Mouse (Mus musculus) heart, adult 11 months (tissue): ENCODE measurements around the gene Tas2r115.
"Not testable (repeated sequence)": the region's sequence is repeated elsewhere in the genome, so short reads cannot be mapped to it uniquely, and the experiment has no call there.

Experiments used
- DNase-seq: peaks from one replicate; pipeline ENCODE4 v3.0.0; 2022

Gene Tas2r115

GRCm38 (mm10) chr6:132737935-132738334 lies at the start of gene Tas2r115:
Gene Tas2r115 (minus strand): TSS chr6:132738035.
- DNase-seq, result no peak

- DNase-seq, result no peak
Measured at GRCm38 (mm10) chr6:132778062-132778461, 40.2 kb upstream of the Tas2r115 start, which contains the start of gene Tas2r136. Gene Tas2r136 (minus strand): TSS chr6:132778162.

- no peak for DNase-seq
Measured at GRCm38 (mm10) chr6:132761831-132762230, 24.0 kb upstream of the Tas2r115 start, which contains the start of gene Tas2r102. Gene Tas2r102 (plus strand): TSS chr6:132762131.

GRCm38 (mm10) chr6:132754430-132754829 lies 16.6 kb upstream of the Tas2r115 start, which contains the start of gene Tas2r124:
Gene Tas2r124 (plus strand): TSS chr6:132754730.
- DNase-seq, result no peak

- DNase-seq, result no peak
Measured at GRCm38 (mm10) chr6:132750206-132750605, 12.4 kb upstream of the Tas2r115 start.

- no peak for DNase-seq
Measured at GRCm38 (mm10) chr6:132711828-132712227, 26.0 kb downstream of the Tas2r115 start, which contains the start of gene Tas2r122. Gene Tas2r122 (minus strand): TSS chr6:132711928.

GRCm38 (mm10) chr6:132700907-132701306 lies 36.9 kb downstream of the Tas2r115 start, which contains the start of gene Tas2r121:
Gene Tas2r121 (minus strand): TSS chr6:132701007.
- DNase-seq, result no peak

GRCm38 (mm10) chr6:132691596-132691995 lies 46.2 kb downstream of the Tas2r115 start:
- not testable (repeated sequence) for DNase-seq
